Mouse (Mus musculus) embryonic facial prominence, embryonic 14.5 days (tissue): Measurements from ENCODE around the gene Ext2. TPM values are rescaled to one million over a fixed set of nuclear protein-coding genes. Genes with fewer than 3 reads are reported as not detected.

Experiments used
- ATAC-seq: fragments of 200-750 bp; cut with Nextera tagmentation; 2 replicates; pipeline ENCODE4 v1.8.0; 2017; ENCODE audit warnings: low read depth, moderate number of reproducible peaks, moderate TSS enrichment
- DNase-seq: peaks from one replicate; pipeline ENCODE4 v3.0.0-alpha.2; 2015; ENCODE audit warnings: low spot score
- H3K27ac ChIP-seq: fragments of 300-500 bp; sonication (generic); replicated peaks from 2 replicates; pipeline ENCODE4 v1.5.1; 2014; ENCODE audit warnings: low read depth, mild to moderate bottlenecking, low read length, moderate library complexity
- H3K27me3 ChIP-seq: fragments of 300-500 bp; sonication (generic); replicated peaks from 2 replicates; pipeline ENCODE4 v1.6.1; 2014; ENCODE audit warnings: low read length; ENCODE audit not compliant: control insufficient read depth, insufficient read depth
- H3K36me3 ChIP-seq: fragments of 300-500 bp; sonication (generic); 2 replicates; pipeline ENCODE4 v1.6.1; 2014; ENCODE audit warnings: low read length, mixed read lengths; ENCODE audit not compliant: control insufficient read depth, insufficient read depth
- H3K4me1 ChIP-seq: fragments of 300-500 bp; sonication (generic); 2 replicates; pipeline ENCODE4 v1.6.1; 2014; ENCODE audit warnings: antibody characterized with exemption, low read length; ENCODE audit not compliant: control insufficient read depth, insufficient read depth
- H3K4me2 ChIP-seq: fragments of 300-500 bp; sonication (generic); 2 replicates; pipeline ENCODE4 v1.6.1; 2014; ENCODE audit warnings: low read depth, mild to moderate bottlenecking, low read length, moderate library complexity, mixed read lengths
- H3K4me3 ChIP-seq: fragments of 300-500 bp; sonication (generic); 2 replicates; pipeline ENCODE4 v1.5.1; 2014; ENCODE audit warnings: low read depth, mild to moderate bottlenecking, low read length
- H3K9ac ChIP-seq: fragments of 300-500 bp; sonication (generic); 2 replicates; pipeline ENCODE4 v1.6.1; 2014; ENCODE audit warnings: low read depth, mild to moderate bottlenecking, low read length, moderate library complexity, mixed read lengths
- H3K9me3 ChIP-seq: fragments of 300-500 bp; sonication (generic); 2 replicates; pipeline ENCODE4 v1.6.1; 2016; ENCODE audit warnings: low read length; ENCODE audit not compliant: control insufficient read depth
- WGBS: fragments of 180-500 bp; shearing (Covaris S2); extraction: QIAGEN DNeasy Blood & Tissue Kit; methylation state at CpG from one replicate; pipeline ENCODE4 v1.1.7; 2014; 5-methylcytosine and 5-hydroxymethylcytosine counted together
- polyA plus RNA-seq: library from polyadenylated mRNA; unstranded; fragments of >200 nt; fragmentation: Nextera tagmentation; extraction: Ambion mirVana; gene quantifications from 2 replicates; pipeline ENCODE4 v1.2.1, GENCODE M21; 2014

Ext2 gene
- polyA plus RNA-seq, 1 experiment from 2014 or later, result 115 TPM

GRCm38 (mm10) chr2:93732658-93733057 is 89.7 kb downstream of the Ext2 start:
- ATAC-seq, result no peak
- Histone ChIP-seq H3K9me3 (no peaks in the 10 kb centered on the region), H3K27ac (no peak overlapping the region; the same call in 1 of the 2 replicates), H3K4me1 (peaks cover 7% of the 10 kb centered on the region; the same call in 1 of the 2 replicates), H3K9ac (no peak overlapping the region), H3K27me3 (no peaks in the 10 kb centered on the region), H3K36me3 (peaks cover 28% of the 10 kb centered on the region), H3K4me2 (no peak overlapping the region), H3K4me3 (no peak overlapping the region)
- peak; percentile 29 for DNase-seq
- 26% methylated on average over 7 of the region's 7 CpGs for WGBS

DNA sequence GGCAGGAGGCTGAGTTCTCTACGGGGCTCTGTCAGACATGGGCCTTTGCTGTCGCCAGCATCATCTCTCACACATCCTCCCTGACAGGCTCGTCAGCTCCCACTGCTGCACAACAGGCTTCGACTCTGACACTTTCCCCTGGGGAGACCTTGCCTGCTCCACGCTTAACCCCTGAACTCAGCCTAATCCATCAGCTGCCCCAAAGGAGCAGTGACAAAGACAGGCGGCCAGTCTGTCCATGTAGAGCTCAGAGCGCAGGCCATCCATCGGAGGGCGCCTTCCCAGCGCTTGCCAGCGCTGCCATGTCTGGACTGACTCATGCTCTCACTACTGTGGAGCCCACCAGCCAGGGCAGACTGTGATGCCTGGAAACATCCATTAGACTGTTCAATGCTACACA is 92.8 kb downstream of the Ext2 start:
- no peak overlapping the region for H3K27ac ChIP-seq
- H3K9ac ChIP-seq, result no peak overlapping the region
- no peak overlapping the region for H3K4me2 ChIP-seq
- 70% methylated on average over 11 of the region's 11 CpGs for WGBS
- H3K9me3 ChIP-seq, result no peaks in the 10 kb centered on the region
- no peaks in the 10 kb centered on the region for H3K27me3 ChIP-seq
- peaks cover 33% of the 10 kb centered on the region for H3K36me3 ChIP-seq
- no peak overlapping the region for H3K4me3 ChIP-seq
- no peak for DNase-seq
- H3K4me1 ChIP-seq, result peaks cover 7% of the 10 kb centered on the region; the same call in 1 of the 2 replicates
- no peak for ATAC-seq

DNA sequence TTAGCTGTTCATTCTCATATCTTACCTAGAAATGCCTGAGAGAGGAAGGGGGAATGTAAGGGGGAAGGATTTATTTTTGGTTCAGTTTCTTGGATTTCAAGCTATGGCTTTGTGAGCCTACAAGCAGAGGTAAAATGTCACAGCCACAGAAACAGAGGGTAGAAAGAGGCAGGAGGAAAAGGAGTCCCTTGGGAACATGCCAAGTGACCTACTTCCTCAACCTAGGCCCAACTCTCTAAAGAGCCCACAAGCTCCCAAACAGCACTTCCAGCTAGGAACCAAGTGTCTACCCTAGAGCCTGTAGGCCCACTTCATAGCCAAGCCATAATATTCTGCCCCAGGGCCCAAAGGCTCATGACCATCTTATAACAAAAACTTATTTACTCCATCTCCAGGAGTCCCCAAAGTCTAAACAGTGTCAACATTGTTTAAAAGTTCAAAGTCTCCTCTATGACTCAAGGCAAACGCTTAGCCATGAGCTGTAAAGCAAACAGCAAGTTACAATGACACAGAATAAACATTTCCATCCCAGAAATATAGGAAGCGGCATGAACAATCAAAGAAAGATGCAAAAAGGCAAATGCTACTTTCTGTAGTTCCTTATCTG is 99.1 kb downstream of the Ext2 start:
- Histone ChIP-seq H3K27ac (no peak overlapping the region), H3K27me3 (no peaks in the 10 kb centered on the region), H3K9me3 (no peaks in the 10 kb centered on the region), H3K4me2 (no peak overlapping the region), H3K9ac (no peak overlapping the region), H3K4me1 (peaks cover 10% of the 10 kb centered on the region), H3K36me3 (peaks cover 17% of the 10 kb centered on the region), H3K4me3 (no peak overlapping the region)
- DNase-seq, result no peak
- WGBS, result 86% methylated on average over 2 of the region's 2 CpGs
- no peak for ATAC-seq

DNA sequence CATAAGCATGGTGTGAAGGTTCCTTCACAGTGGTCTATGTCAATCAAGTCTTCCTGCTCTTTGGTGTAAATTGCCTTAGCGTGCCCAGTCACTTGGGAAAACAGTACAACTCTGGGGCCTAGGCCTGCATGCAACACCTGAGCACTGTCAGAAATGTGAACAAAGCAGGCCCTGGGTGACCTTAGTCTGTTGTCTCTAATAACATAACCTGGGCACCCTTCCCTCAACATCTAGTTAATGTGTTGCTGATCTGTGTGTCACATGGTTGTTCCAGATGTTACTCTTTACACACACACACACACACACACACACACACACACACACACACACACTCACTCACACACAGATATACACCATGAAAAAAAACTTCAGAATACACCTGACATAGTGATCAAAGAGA is 101.4 kb downstream of the Ext2 start:
- no peak for ATAC-seq
- H3K36me3 ChIP-seq, result peaks cover 31% of the 10 kb centered on the region
- 78% methylated on average over 1 of the region's 1 CpGs for WGBS

GRCm38 (mm10) chr2:93719792-93720675 is 102.3 kb downstream of the Ext2 start:
- H3K9me3 ChIP-seq, result no peaks in the 10 kb centered on the region
- peak overlapping the region; percentile 8; the same call in 1 of the 2 replicates for H3K9ac ChIP-seq
- no peak overlapping the region for H3K4me2 ChIP-seq
- H3K4me1 ChIP-seq, result peaks cover 10% of the 10 kb centered on the region
- H3K36me3 ChIP-seq, result peaks cover 25% of the 10 kb centered on the region
- H3K27ac ChIP-seq, result peak overlapping the region; percentile 28; the same call in 1 of the 2 replicates
- 44% methylated on average over 9 of the region's 9 CpGs for WGBS
- DNase-seq, result peak; percentile 43
- no peak for ATAC-seq
- H3K4me3 ChIP-seq, result no peak overlapping the region
- H3K27me3 ChIP-seq, result no peaks in the 10 kb centered on the region

More for the DNA sequence above, 101.4 kb downstream of the Ext2 start:
- Histone ChIP-seq H3K4me3 (no peak overlapping the region), H3K9me3 (no peaks in the 10 kb centered on the region), H3K9ac (no peak overlapping the region), H3K27ac (no peak overlapping the region), H3K27me3 (no peaks in the 10 kb centered on the region), H3K4me2 (no peak overlapping the region), H3K4me1 (peaks cover 10% of the 10 kb centered on the region)
- DNase-seq, result no peak

DNA sequence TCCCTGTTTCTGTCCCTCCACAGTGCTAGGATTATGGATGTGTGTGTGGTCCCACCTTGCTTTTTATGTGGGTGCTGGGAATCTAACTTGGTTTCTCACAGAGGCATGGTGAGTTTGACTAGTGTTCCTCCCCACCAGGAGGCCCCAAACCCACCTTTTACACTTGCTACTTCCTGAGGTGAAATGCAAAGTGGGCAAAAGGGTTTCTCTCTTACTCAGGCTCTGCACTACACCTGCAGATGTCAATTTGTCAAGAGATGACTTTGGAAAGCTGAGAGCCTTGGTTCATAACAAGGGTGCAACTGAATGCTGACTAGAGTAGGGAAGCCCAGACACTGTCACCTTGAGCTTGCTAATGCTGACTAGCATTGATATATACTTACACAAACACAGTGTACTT is 109.1 kb downstream of the Ext2 start:
- ATAC-seq (no peak), DNase-seq (no peak)

DNA sequence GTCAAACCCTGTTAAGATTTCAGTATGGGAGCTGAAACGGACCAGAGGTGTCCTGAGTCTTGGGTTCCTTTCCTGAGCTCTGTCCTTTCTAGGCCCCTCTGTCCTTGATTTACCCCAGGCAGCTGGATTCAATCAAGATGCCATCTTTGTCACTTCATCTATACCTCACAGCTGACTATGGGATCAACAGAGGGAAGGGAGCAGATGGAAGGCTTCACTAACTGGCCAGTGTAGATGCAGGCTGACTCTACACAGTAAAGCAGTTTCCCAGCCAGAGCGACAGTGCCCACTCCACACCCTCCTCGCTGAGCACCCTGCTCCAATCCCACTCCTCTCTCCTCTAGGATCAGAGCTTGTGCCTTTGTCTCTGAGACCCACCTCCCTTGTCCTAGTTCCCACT is 110.9 kb downstream of the Ext2 start:
- ATAC-seq (no peak), DNase-seq (no peak)
- no peaks in the 10 kb centered on the region for H3K27me3 ChIP-seq
- no peak overlapping the region for H3K27ac ChIP-seq
- 73% methylated on average over 3 of the region's 3 CpGs for WGBS
- H3K9ac ChIP-seq, result no peak overlapping the region
- 0 out of 2 replicates have a peak, but pooled peaks cover 6% of the 10 kb centered on the region for H3K36me3 ChIP-seq
- H3K4me3 ChIP-seq, result no peak overlapping the region
- H3K9me3 ChIP-seq, result no peaks in the 10 kb centered on the region
- H3K4me1 ChIP-seq, result peaks cover 9% of the 10 kb centered on the region; the same call in 1 of the 2 replicates
- H3K4me2 ChIP-seq, result no peak overlapping the region

More for the DNA sequence above, 109.1 kb downstream of the Ext2 start:
- H3K4me1 ChIP-seq, result peaks cover 9% of the 10 kb centered on the region
- no peaks in the 10 kb centered on the region for H3K9me3 ChIP-seq
- no peak overlapping the region for H3K9ac ChIP-seq
- H3K4me3 ChIP-seq, result no peak overlapping the region
- no peak overlapping the region for H3K27ac ChIP-seq
- no peaks in the 10 kb centered on the region for H3K27me3 ChIP-seq
- H3K4me2 ChIP-seq, result no peak overlapping the region
- peaks cover 22% of the 10 kb centered on the region; the same call in 1 of the 2 replicates for H3K36me3 ChIP-seq

- Histone ChIP-seq H3K9me3 (no peaks in the 10 kb centered on the region), H3K27ac (no peak overlapping the region), H3K4me1 (peaks cover 9% of the 10 kb centered on the region; the same call in 1 of the 2 replicates), H3K36me3 (0 out of 2 replicates have a peak, but pooled peaks cover 2% of the 10 kb centered on the region), H3K4me3 (no peak overlapping the region), H3K9ac (no peak overlapping the region), H3K4me2 (no peak overlapping the region), H3K27me3 (no peaks in the 10 kb centered on the region)
- WGBS, result 87% methylated on average over 3 of the region's 3 CpGs
- DNase-seq (no peak), ATAC-seq (no peak)
Observed at GRCm38 (mm10) chr2:93709696-93710095, 112.7 kb downstream of the Ext2 start.
